Mouse (Mus musculus) C2C12 (cell line): Measurements from ENCODE around the gene Tmem219. TPM values are rescaled to one million over a fixed set of nuclear protein-coding genes. Genes with fewer than 3 reads are reported as not detected.

ENCODE experiments used
- H3K27me3 ChIP-seq: one replicate; pipeline ENCODE4 v1.6.1; 2011; ENCODE audit not compliant: control insufficient read depth, insufficient read depth, insufficient read length
- H3K36me3 ChIP-seq: one replicate; pipeline ENCODE4 v1.6.1; 2011; ENCODE audit not compliant: control insufficient read depth, insufficient read depth
- H3K4me3 ChIP-seq: one replicate; pipeline ENCODE4 v1.5.1; 2011; ENCODE audit warnings: mild to moderate bottlenecking, control low read depth; ENCODE audit not compliant: poor library complexity, insufficient read depth, severe bottlenecking
- H3K79me2 ChIP-seq: one replicate; pipeline ENCODE4 v1.6.1; 2011; ENCODE audit not compliant: control insufficient read depth, insufficient read depth
- H3K79me3 ChIP-seq: one replicate; pipeline ENCODE4 v1.6.1; 2011; ENCODE audit warnings: low read depth, control low read depth
- H3ac ChIP-seq: one replicate; pipeline ENCODE3; 2011; ENCODE audit warnings: low read depth; ENCODE audit not compliant: control insufficient read depth, insufficient read length
- CEBPB ChIP-seq: IDR thresholded peaks from one replicate; pipeline ENCODE4 v1.6.1; 2011; ENCODE audit warnings: low read depth, mild to moderate bottlenecking, control low read depth, moderate library complexity
- CTCF ChIP-seq: IDR thresholded peaks from one replicate; pipeline ENCODE4 v1.5.1; 2011; ENCODE audit not compliant: control insufficient read depth, insufficient read depth, insufficient read length
- FOSL1 ChIP-seq: IDR thresholded peaks from one replicate; pipeline ENCODE4 v1.8.0; 2011; ENCODE audit warnings: mild to moderate bottlenecking, low read length; ENCODE audit not compliant: poor library complexity, insufficient read depth, severe bottlenecking
- MAX ChIP-seq: IDR thresholded peaks from one replicate; pipeline ENCODE4 v1.6.1; 2011; ENCODE audit warnings: mild to moderate bottlenecking, control low read depth
- MYOD1 ChIP-seq: IDR thresholded peaks from one replicate; pipeline ENCODE4 v1.6.1; 2011; ENCODE audit warnings: low read depth; ENCODE audit not compliant: control insufficient read depth, insufficient read length
- MYOG ChIP-seq: IDR thresholded peaks from one replicate; pipeline ENCODE4 v1.6.1; 2011; ENCODE audit not compliant: control insufficient read depth, insufficient read length; ENCODE audit errors: extremely low read depth
- USF1 ChIP-seq: IDR thresholded peaks from one replicate; pipeline ENCODE4 v1.6.1; 2011; ENCODE audit warnings: low read depth, mild to moderate bottlenecking, control low read depth, moderate library complexity
- polyA plus RNA-seq: library from polyadenylated mRNA; unstranded; fragments of >200 nt; fragmentation: generic; extraction: Trizol; gene quantifications from one replicate; pipeline ENCODE4 v1.2.1, GENCODE M21; 2012; ENCODE audit warnings: missing spikeins

Tmem219 gene
- polyA plus RNA-seq, 1 experiment: 26.7 TPM

DNA sequence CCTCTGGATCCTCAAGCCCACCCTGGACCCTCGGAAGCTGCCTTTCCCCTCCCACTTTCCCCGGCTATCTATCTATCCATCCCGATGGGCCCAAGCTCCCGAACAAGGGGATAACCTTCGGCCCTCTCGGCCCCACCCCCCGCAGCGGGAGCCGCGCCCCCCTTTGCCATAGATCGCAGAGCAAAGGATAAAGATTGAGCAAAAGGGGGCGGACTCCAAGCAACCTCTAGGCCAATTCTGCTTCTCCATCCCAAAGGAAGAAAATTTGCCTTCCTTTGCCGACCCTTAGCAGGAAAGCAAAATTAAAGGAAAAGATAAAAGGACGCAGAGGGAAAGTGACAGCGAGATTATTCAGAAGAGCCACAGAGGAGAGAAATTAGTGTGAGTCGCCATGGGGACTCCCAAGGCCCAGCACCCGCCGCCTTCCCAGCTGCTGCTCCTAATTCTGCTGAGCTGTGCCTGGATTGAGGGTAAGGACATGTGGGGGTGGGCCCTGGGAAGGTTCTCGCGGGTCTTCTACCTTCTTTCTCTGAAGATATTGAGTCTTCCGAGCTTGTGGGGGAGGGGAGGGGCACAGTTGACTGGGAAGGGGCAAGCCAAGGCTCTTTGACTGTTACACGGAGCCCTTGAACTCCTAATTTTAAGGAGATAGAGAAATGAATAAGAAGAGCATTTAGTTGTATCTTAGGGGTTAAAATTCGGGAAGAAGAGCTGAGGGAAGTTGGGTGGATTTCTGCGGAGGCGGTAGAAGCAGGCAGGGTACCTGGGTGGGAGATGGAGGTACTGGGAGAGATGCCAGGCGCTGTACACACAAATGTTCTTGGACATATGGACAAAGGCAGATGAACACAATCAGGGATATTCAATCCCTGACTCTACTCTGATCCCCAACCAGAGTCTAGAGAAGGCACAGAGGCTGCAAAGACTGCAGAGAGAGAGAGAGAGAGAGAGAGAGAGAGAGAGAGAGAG lies 28.2 kb upstream of the Tmem219 start:
- H3ac ChIP-seq: no peak overlapping the region
- H3K27me3 ChIP-seq: peaks cover 30% of the 10 kb centered on the region
- TF ChIP-seq FOSL1 (no peak), MYOG (no peak), CEBPB (no peak), MAX (no peak), MYOD1 (no peak), USF1 (no peak), CTCF (no peak)
- no peaks in the 10 kb centered on the region for H3K79me3 ChIP-seq
- H3K4me3 ChIP-seq: no peak overlapping the region
- no peaks in the 10 kb centered on the region for H3K79me2 ChIP-seq
- no peaks in the 10 kb centered on the region for H3K36me3 ChIP-seq

DNA sequence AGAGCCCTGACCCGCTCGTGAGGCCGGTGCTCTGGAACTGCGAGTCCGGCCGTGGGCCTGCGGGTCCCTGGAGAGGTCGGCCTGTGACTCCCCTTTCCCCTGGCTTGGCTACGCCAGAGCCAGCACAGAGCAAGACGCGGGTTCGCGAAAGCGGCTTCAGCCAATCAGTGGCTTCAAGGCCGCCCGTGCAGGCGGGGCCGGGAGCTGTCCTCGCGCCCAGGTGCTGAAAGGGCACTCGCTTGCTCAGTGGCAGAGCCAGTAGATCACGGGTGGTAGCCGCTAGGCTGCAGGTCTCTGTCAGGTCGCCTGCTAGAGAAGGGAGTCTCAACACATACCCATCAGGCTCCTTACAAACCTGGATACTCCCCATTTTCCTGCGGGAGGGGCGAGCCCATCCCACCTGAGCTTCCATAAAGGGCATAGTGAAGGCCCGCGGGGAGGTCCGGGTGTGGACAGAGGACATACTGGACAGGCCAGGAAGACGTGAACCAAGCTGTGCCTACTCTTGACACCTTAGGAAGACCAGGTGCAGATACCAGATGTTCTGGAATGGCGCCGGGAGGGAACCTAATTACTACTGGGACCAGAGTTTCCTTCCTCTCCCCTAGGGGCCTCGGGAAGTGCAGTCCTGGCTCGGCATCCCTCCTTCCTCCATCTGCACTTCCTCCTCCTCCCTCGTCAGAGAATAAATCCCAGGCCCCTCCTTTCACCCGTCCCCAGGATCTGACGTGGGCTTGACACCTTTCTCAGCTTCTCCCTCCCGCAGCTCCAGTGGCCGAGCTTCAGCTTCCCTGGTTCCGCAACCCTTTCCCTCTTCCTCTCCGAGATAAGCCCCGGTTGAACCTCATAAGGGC lies 27.3 kb upstream of the Tmem219 start, which contains the start of gene Sez6l2:
TSS of gene Sez6l2 (plus strand) at position 771 of the 854 bp plus-strand sequence.
- no peaks in the 10 kb centered on the region for H3K79me3 ChIP-seq
- H3K27me3 ChIP-seq: peaks cover 30% of the 10 kb centered on the region
- H3K36me3 ChIP-seq: peaks cover 3% of the 10 kb centered on the region
- peak within 1 kb of the TSS; percentile 49 for H3ac ChIP-seq
- no peak within 1 kb of the TSS for H3K4me3 ChIP-seq
- TF ChIP-seq CTCF: no peak
- peak; percentile 68 for TF ChIP-seq MAX
- no peaks in the 10 kb centered on the region for H3K79me2 ChIP-seq

- H3K79me2 ChIP-seq: no peaks in the 10 kb centered on the region
- H3K36me3 ChIP-seq: peaks cover 5% of the 10 kb centered on the region
- TF ChIP-seq CTCF (no peak), FOSL1 (no peak), MAX (no peak), MYOD1 (no peak), USF1 (no peak), MYOG (no peak), CEBPB (no peak)
- H3K4me3 ChIP-seq: no peak within 1 kb of the TSS
- no peaks in the 10 kb centered on the region for H3K79me3 ChIP-seq
- peak within 1 kb of the TSS; percentile 49 for H3ac ChIP-seq
- peaks cover 26% of the 10 kb centered on the region for H3K27me3 ChIP-seq
These were observed 26.7 kb upstream of the Tmem219 start, which contains the start of gene Asphd1 for GRCm38 (mm10) chr7:126949403-126949792. Gene Asphd1, minus strand, starts transcription at chr7:126949582.

DNA sequence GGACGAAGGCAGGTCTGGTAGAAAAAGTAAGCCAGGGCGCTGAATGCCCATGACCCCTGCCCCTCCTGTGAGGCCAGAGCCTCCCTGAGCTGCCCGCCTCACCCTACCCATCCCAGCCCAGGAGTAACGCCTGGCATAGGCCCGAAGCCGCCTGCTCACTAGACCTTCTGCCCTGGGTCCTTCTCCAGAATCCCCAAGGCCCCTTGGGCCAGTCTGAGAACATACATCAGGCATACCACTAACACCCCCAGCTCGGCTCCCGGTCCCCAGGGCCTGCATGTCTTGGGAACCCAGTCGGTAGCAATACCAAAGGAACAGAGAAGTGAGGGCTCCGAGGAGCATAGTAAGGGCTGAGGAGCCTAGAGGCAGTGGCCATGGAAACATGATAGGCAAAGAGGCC lies 25.9 kb upstream of the Tmem219 start:
- TF ChIP-seq USF1: no peak
- no peak for TF ChIP-seq MYOD1
- no peak for TF ChIP-seq MYOG
- no peak for TF ChIP-seq FOSL1
- TF ChIP-seq CEBPB: no peak
- no peak for TF ChIP-seq CTCF
- no peak for TF ChIP-seq MAX
- Histone ChIP-seq H3K27me3 (peaks cover 26% of the 10 kb centered on the region), H3K79me3 (no peaks in the 10 kb centered on the region)

DNA sequence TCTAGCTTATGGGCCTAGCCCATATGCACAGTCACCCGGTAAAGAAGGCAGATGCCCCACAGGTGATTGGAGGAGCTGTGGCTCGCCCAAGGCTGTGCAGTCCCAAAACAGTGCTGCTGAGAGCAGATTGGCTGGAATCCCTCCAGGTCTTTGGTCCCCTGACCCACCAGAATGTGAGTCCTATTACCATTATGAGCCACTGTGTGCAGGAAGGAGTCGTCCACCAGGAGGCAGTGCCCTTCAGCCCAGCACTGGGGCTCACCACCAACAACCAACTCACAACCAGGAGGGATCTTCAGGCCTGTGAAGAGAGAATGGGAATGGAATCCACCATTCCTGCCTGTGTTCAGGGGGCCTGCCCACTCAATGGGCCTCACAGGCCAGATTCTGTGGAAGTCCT lies 23.8 kb upstream of the Tmem219 start:
- Histone ChIP-seq H3K4me3 (no peak overlapping the region), H3K27me3 (peaks cover 10% of the 10 kb centered on the region), H3ac (no peak overlapping the region), H3K36me3 (peaks cover 5% of the 10 kb centered on the region), H3K79me2 (no peaks in the 10 kb centered on the region), H3K79me3 (no peaks in the 10 kb centered on the region)
- no peak for TF ChIP-seq USF1
- TF ChIP-seq MYOG: no peak
- TF ChIP-seq FOSL1: no peak
- no peak for TF ChIP-seq CEBPB
- TF ChIP-seq CTCF: peak; percentile 56

More for the DNA sequence above, 25.9 kb upstream of the Tmem219 start:
- peaks cover 5% of the 10 kb centered on the region for H3K36me3 ChIP-seq
- H3ac ChIP-seq: no peak overlapping the region
- H3K4me3 ChIP-seq: no peak overlapping the region
- no peaks in the 10 kb centered on the region for H3K79me2 ChIP-seq
